Mouse (Mus musculus): Measurements from ENCODE around the gene Cfap61.

Cfap61 gene

DNA sequence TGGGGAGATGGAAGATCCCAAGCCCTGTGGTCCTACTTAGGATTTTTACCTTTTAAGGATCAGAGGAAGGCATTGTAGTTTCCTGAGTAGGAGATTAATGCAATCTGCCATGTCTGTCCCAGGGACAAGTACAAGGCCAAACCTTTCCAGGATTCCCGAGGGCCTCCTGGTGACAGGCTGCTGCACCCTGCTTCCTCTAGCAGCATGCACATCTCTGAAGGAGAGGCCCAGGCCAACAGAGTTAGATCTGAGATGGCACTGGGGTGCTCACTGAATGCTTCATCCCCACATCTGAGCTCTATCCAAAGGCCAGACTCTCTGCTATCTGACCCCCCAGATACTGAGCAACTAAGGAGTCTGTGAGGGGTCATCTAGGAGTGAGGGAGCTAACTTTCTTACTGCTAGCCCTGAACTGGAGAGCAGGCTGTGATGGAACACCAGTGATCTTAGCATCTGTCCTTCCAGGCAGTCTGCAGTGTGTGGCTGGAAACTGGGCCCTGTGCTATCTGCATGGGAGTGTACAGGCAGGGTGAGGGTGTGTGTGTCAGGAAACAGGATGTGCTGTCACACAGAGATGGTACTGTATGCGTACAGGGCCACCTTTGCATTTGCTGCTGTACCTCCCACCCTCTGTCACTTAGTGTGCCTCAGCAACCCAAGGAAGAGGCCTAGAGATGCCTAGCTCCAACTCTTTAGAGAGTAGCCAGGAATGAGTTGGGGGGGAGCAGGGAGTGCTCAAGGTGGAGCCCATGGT is 75.2 kb downstream of the Cfap61 start:
- DNase-seq (ENCODE audit: low spot score in 2 of 2): no peak

DNA sequence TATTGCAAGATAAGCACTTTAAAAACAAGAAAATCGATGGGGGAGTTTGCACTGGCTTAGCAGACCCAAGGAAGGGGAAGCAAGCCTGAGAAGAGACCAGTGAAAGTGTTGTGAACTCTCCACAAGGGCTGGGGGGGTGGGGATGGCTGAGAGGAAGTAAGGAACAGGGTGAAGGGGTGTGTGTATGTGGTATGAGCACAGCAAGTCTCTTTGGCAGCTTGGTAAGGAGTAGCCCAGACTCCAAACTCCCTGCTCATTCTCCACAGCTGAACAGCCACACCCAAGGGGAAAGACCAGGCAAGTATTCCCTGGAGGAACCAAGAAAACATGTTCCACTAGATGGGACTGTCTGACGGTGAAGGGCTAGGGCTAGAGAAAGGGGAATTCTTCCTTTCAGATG is 76.2 kb downstream of the Cfap61 start:
- no peak for DNase-seq (ENCODE audit: low spot score in 2 of 2)

DNA sequence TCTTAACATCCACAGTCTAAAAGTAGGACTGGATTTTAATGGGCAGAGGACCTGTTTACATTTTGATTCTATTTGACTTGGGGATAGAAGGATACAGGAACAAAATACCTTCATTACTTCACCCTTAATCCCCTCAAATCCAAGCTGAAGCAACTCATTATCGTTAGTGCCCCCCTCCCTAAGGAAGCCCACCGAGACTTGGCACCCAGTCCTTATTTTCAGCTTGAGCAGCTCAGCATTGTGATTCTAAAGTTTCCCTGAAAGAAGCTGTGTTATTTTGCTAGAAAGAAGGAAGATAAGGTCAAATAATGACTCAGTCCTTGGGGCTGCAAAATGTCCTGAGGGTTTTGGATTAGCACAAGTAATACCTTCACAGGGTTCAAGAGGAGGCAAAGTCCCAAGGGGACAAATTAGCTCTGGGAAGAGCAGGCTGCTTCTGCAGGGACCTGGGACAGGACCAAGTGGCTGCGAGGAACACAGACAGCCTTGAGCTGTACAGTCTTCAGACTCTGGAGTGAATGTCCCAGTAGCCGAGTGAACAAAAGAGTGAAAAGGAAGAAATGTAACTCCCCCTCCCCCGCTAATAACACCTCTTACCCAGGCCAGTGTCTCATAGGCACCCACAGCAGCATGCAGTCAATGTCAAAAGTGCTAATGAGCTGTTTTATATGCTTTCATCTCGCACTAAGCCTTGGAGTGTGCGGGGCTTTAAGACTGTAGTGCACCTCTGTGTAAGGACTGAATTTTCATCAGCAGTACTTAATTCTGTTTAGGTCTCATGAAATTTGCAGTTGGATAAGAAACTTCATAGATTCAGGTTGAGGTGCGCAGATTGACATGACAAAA is 81.0 kb downstream of the Cfap61 start:
- DNase-seq (ENCODE audit: low spot score in 2 of 2): no peak

DNA sequence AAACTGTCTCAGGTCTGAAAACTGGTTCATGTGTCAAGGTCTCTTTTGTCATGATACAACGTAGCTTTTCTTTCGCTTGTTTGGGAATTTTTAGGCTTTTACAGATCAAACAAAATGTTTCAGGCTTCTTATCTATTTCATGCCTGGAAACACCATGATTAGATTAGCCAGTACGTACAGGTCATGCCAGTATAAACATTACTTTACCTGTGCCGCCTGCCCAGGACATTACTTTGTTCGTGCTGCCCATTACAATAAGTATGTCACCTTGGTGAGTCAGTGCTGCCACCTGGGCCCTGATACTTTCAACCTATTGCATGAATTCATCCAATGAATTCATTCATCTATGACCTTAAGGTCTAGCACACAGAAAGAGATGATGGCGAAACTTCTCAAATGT is 88.3 kb downstream of the Cfap61 start:
- DNase-seq (ENCODE audit: low spot score in 2 of 2): no peak

DNA sequence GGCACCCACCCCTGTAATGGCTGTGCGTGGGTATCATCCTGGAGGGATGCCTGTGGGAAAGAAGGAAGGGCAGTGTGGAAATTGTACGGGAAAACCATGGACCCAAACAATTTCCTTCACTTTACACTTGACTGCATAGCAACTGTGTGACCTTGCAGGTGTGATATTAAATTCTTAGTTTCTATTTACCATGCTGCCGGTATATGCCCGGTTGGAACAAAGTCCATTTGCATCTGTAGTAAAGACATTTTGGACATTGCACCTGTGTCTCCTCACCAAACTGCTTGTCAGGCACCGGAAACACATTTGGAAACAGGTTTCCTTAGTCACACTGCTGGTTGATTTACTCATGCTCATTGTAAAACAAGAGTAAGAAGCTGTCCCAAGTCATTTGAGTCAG is 109.1 kb downstream of the Cfap61 start:
- no peak for DNase-seq (ENCODE audit: low spot score in 2 of 2)

DNA sequence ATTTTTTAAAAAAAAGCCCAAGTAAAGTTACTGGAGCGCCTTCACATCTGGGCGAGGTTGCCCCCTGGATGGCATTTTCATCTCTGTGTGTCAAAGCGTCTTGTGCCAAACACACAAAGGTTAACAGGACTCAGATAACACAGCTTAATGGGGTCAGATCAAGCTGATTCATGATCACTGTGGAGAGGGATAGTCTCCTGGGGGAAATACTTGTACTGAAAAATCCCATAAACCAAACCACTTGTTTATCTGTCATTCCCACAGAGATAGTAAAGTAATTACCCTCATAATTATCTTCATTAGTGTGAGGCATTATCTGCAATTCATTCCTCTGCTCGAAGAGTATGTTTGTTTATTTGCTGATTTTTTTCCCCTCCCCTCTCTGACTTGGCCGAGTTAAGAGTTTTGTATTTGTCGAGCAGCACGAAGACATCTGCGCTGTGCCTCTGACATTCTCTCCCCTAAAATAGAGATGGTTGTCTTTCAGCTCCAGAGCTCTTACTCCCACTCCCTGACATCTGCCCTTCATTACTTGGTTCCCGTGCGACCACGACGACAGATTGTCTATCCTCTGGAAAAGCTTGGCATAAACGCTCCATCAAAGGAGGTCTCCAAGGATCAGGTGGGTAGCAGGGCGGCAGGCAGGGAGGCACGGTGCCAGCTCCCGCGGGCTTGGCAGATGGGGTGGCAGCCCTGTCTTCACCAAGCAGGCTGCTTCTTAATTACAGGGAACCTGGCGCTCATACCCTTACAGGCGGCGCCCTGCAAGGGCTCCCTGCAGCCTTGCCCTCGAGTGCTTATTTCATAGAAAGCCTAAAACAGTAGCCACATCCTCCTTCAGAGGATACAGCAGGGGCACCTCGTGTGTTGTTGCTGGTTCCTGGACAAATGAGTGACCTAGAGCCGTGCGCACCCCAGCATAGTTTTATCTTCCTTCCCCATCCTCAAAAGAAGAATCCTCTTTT is 110.6 kb downstream of the Cfap61 start:
- DNase-seq (ENCODE audit: low spot score in 2 of 2): no peak

DNA sequence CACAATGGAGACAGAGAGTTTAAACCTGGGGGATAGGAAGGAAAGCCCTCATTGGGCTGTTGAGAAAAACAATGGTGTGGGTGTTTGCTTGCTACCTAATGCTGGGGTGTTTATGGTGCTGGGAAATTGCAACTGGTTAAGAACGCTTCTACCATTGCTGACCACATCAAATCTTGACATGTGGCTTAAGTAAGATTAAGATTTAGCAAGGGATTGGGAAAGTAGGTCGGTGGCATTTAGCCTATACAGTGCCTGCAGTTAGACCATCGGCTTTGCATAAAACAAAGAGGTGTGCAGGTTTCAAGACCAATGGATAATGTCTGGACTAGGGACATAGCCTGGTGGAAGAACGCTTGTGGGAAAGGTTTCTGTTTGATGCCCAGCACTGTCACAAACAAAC is 113.1 kb downstream of the Cfap61 start:
- no peak for DNase-seq (ENCODE audit: low spot score in 2 of 2)

DNA sequence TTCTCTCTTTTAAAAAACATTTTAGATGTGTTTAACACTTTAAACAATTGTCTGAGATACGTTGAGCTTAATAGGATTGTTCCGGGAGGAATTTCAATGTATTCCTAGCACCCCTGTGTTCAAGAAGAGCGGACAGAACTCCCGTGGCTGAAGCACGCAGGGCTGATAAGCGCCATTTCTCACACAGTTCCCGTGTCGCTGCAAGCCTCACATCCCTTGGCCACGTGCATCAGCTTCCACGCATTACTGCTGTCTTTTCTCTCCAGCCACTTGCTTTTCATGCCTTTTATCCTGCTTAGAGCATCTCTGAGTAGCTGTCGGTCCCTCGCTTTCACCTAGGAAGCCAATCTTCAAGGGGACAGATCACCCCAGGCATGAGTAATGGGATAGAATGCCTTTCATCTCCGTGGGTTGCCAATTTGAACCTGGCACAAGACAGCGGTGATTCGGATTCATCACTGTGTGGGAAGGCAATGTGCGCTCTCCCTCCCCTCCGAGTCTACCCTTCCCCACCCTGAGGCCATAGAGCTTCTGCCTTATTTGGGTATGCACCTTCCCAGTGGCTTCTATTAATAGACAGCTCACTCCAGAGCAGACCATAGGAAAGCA is 113.7 kb downstream of the Cfap61 start:
- no peak for DNase-seq (ENCODE audit: low spot score in 2 of 2)

DNA sequence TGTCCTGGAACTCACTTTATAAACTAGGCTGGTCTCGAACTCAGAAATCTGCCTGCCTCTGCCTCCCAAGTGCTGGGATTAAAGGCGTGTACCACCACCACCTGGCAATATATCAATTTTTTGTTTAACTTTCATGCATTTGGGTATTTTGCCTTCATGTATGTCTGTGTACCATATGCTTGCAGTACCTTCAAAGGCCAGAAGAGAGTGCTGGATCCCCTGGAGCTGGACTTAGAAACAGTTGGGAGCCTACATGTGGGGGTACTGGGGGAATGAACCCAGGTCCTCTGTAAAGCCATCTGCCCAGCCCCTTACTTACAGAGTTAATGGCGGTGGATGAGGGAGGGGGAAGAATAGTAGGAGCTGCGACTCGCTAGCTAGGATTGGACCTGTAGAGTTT is 114.8 kb downstream of the Cfap61 start:
- no peak for DNase-seq (ENCODE audit: low spot score in 2 of 2)

DNA sequence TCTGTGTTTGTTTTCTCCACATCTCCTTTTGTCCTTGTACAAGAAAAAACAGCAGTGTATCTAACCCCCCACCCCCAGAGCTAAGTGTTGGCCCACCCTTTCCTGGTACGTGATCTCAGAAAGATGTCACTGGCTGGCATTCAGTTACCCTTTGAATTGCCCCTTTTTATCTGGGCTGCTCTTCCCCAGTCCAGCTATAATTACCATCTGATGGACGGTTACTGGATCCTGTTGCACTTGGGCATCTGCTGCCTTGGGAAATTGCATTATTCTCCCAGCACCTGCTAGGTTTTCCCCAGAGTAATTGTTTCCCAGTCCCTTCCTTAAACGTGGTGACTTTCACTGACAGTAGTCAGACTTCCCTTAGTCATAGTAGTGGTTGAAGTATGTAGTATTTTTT is 115.5 kb downstream of the Cfap61 start:
- DNase-seq (ENCODE audit: low spot score in 2 of 2): no peak

DNA sequence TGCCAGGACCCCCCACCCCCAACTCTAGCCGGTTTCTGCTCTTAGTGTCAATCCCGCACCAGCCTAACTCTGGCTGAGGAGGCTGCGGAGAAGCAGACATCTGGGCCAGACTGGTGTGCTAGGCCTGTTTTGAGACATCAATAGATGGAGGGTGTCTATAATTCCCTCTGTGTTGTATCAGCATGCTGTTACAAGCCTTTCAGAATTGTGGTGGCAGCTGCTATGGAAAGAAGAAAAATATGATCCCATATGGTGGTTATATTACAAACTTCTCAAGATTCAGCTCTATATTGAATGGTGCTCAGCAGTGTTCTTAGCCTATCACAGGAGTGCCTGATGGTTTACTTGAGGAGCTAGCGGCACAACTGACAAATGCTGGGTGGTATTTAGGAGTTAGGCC is 116.8 kb downstream of the Cfap61 start:
- no peak for DNase-seq (ENCODE audit: low spot score in 2 of 2)

DNA sequence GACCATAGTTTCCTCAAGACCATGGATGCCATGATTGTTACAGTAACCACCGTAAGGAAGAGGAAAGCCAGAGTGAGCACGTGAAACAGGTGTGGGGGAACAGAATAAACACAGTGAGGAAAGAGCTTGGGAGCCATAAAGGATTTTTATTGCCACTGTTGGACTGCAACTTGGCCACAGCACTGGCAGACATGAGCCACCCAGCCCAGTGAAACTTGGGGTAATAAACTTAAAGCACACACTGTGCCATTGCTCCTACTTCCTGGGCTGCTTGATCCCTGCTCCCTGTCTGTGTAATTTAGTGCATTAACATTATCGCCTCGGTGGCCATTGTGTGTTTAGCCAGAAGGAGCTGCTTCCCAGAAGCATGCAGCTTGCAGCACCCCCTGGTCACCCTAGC is 122.5 kb downstream of the Cfap61 start:
- no peak for DNase-seq (ENCODE audit: low spot score in 2 of 2)

DNA sequence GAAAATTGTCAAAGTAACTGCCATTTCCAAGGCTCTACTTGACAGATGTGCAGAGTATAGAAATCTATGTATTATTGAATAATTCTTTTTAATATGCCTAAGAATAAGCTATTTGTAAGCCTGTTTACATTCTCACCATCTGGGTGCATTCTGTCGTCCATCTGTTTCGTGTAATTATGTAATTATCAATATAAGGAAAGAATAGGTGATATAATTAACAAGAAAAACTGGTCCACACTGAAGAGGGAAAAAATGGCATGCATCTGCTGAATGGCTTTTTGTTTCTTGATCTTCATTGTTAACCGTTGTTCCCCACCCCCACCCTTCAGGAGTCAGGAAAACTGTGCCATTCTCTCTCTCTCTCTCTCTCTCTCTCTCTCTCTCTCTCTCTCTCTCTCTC is 124.2 kb downstream of the Cfap61 start:
- DNase-seq (ENCODE audit: low spot score in 2 of 2): no peak

DNA sequence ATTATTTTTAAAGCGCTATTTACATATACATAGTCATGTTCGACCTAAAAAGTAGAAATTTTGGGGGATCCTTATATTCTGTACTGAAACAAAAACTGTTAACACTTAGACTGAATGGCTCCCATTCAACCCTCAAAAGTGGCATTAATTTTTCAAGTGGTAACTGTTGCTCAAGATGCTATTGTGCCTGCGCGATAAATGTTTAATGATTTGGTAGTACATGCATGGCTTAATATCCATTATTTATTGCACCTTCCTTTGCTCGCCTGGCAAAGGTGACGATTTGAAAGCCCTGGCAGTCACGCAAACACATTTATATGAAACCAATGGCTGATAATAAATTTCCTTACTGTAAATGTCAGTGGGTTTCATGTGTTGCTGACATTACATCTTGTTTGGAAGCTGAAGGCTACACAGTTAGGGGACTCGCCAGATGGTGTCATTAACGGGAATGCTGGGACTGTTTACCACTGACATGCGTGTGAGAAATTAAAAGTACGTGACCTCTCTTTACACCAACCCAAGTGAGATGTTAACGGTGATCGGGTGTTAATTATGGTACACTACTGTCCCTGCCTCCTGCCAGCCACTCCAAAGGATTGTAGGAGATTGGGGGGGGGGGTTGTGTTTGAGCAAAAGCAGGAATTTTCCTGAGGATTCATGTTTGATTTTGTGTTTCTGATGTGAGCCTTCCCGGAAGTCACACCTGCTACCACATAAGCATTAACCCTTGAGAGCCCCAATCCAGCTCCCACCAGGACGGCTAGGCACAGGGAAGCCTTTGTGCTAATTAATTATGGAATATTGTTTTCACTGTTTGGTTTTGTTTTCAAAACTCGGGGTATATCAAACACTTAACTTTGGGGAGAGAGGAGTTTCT is 127.1 kb downstream of the Cfap61 start:
- DNase-seq (ENCODE audit: low spot score in 2 of 2): no peak

DNA sequence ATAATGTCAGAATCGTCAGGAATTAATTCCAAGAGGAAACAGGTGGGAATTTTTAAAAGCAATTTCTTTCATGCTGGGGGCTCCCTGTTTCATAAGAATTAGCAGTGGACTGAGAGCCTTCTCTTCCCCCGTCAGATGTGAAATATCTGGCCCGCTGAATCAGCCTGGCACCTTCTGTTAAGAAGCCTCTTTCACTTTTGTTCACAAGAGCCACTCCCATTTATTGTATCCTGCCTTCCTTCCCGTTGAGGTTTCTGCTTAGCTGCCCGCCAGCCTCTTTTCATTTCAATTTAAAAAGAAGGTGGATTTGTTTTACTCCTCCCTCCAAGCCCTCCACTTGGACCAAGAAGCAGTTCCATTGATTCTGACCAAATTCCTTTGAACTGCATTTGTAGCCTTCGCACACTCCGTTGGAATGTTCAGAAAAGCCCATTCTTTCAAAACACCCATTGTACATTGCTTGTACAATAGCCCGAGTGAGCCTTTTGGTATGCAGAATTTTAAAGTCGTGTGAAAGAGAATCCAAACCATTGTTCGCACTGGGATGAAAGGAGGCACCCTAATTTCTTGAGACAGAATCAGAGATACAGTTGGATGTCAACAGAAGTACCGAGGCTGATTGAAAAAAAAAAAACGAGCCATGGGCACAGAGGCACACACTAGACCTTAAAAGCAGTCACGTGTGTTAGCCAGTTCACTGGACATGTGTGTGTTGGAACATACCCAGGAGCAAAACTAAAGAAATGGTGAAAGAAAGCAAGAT is 127.9 kb downstream of the Cfap61 start:
- no peak for DNase-seq (ENCODE audit: low spot score in 2 of 2)

DNA sequence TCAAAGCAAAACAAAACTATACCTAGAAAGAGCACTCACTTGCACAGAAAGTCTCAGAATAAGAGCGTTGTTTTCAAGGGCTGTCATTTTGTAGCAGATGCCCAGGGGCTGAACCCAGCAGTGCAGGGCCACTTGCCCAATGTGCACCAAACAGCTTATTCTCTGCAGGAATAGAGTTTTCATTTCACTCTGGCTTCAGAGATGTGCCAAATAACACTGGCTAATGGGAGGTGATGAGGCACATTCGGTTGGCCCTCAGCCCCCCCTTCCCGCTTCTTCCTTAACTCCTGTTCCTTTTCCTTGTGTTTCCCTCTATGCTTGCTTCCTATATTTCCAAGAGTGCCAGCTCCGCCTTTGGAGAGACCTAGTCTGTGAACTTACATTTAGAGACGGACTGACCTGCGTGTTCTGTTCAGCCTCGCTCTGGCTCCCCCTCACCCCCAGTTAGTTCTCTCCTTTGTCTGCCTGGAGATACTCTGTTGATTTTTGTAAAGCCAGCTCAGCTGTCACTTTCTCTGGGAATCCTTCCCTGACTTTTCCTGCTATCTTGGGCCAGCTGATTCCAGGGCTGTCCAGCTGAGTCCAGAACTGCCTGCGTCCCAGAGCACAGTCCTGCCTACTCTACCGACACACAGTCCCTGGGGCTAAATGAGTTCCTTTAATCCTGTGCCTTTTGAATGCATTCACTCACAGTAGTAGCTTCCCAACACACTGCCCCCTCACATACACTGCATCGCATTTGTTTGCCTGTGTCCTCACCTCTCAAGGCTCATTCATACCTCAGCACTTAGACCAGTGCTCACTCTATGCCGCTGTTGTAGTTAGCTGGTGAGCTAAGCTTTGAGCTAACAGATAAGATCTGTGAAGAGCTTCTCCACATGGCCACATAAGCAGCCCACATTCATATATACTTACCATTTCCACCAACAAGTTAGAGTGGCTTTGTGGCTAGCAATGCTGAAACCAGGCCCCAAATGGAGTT is 128.8 kb downstream of the Cfap61 start:
- no peak for DNase-seq (ENCODE audit: low spot score in 2 of 2)

DNA sequence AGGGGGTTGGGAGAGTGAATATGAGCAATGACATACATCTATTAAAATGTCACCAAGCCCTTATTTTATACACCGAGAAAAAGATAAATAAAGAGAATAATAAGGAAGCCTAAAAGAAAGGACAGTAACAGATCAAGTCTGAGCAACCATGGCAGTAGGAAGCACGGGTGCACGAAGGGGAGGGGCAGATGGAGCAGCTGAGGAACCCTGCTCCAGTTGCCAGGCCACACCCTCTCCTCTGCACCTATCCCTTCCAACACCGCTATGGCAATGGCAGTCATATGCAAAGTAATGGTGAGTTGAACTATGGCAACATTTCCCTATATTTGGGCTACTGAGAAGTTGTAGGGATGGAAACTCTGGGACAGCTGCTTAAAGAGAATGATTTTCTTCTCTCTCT is 132.8 kb downstream of the Cfap61 start:
- no peak for DNase-seq (ENCODE audit: low spot score in 2 of 2)

DNA sequence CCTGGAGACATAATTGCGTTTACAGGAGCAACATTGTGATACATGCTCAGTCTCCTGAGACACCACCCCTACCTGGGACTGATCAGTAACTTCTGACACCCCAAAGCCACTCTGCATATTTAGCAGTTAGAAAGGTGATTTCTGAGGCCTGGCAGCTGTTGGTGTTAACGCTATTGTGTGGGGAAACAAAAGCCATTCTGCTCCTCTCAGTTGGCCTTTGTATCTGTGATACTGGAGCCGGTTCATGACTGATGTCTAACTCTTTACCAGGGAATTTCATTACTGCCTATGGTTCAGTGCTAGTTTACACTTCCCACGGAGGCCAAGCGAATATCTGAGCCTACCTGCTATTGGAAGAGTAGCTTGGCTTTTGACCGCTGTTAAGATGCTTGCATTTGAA is 138.7 kb downstream of the Cfap61 start:
- no peak for DNase-seq (ENCODE audit: low spot score in 2 of 2)

DNA sequence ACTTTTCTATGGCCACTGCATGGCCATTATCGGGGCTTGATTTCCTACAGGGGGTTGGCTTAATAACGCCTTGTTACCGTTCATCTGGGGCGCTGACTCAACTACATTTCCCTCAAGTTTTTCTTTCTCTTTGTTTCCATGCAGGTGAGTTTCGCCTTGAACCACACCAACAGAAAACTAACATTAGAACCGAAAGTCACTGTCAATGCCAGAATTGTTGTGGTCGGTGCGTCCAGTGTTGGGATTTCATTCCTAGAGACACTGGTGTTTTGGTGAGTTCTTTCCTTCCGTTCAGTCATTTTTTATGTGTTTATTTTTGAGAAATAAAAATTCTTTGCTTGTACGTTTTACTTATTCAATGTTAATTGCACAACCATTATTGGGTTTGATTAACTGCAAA is 142.5 kb downstream of the Cfap61 start:
- no peak for DNase-seq (ENCODE audit: low spot score in 2 of 2)

Data from thymus, postnatal 10 days (tissue).